In genomic region chr2:108034882-108035281, GRCm38 (mm10) we compare ENCODE assay signal across 23 mouse cellular contexts.
DNase-seq lines count a peak whose midpoint lies in the region; ATAC-seq and TF ChIP-seq lines count a peak whose summit lies in the region.
"Had no signal": no experiment of that assay in that cellular context is flagged by ENCODE, and none has a peak within 500 bp of the region (broad histone marks: within the 10 kb centered on the region; RNA-seq: fewer than 3 reads in every experiment).

No protein-coding gene starts in this region.

- no peaks in the 10 kb centered on the region for H3K9me3 ChIP-seq in forebrain, embryonic 14.5 days (replicated peaks; ENCODE audit: control insufficient read depth, low read length)
- no peaks in the 10 kb centered on the region for H3K9me3 ChIP-seq in forebrain, embryonic 12.5 days
- H3K9me3 ChIP-seq in midbrain, postnatal 0 days (ENCODE audit: low read length), result no peaks in the 10 kb centered on the region
- H3K9me3 ChIP-seq in midbrain, embryonic 10.5 days (replicated peaks), result no peaks in the 10 kb centered on the region
- H3K9me3 ChIP-seq in heart, embryonic 11.5 days (replicated peaks; ENCODE audit: control insufficient read depth, low read length), result no peaks in the 10 kb centered on the region
- H3K9me3 ChIP-seq: embryonic facial prominence, embryonic 13.5 days; heart, embryonic 10.5 days; heart, embryonic 15.5 days; hindbrain, embryonic 10.5 days; hindbrain, embryonic 15.5 days had no signal

- no peak overlapping the region for H3K27ac ChIP-seq in forebrain, embryonic 14.5 days (ENCODE audit: low read depth, low read length)
- no peak overlapping the region for H3K27ac ChIP-seq in forebrain, embryonic 12.5 days
- H3K27ac ChIP-seq in midbrain, postnatal 0 days (ENCODE audit: low read depth, low read length), result no peak overlapping the region
- no peak overlapping the region for H3K27ac ChIP-seq in midbrain, embryonic 10.5 days (replicated peaks)
- H3K27ac ChIP-seq in heart, embryonic 11.5 days (ENCODE audit: low read depth, low read length), result no peak overlapping the region
- H3K27ac ChIP-seq: embryonic facial prominence, embryonic 13.5 days; heart, embryonic 10.5 days; heart, embryonic 15.5 days; hindbrain, embryonic 10.5 days; hindbrain, embryonic 15.5 days had no signal

- H3K4me3 ChIP-seq in forebrain, embryonic 14.5 days (ENCODE audit: low read depth, low read length), result no peak overlapping the region
- H3K4me3 ChIP-seq in forebrain, embryonic 12.5 days (replicated peaks), result no peak overlapping the region
- no peak overlapping the region for H3K4me3 ChIP-seq in midbrain, postnatal 0 days (ENCODE audit: low read depth, low read length)
- H3K4me3 ChIP-seq in midbrain, embryonic 10.5 days, result no peak overlapping the region
- no peak overlapping the region for H3K4me3 ChIP-seq in heart, embryonic 11.5 days (ENCODE audit: low read depth, low read length)
- H3K4me3 ChIP-seq: embryonic facial prominence, embryonic 13.5 days; heart, embryonic 10.5 days; heart, embryonic 15.5 days; hindbrain, embryonic 10.5 days; hindbrain, embryonic 15.5 days had no signal

- no peak overlapping the region for H3K9ac ChIP-seq in forebrain, embryonic 14.5 days (ENCODE audit: low read length)
- H3K9ac ChIP-seq in forebrain, embryonic 12.5 days, result no peak overlapping the region
- H3K9ac ChIP-seq in midbrain, postnatal 0 days (replicated peaks; ENCODE audit: low read length, poor library complexity, severe bottlenecking), result no peak overlapping the region
- no peak overlapping the region for H3K9ac ChIP-seq in heart, embryonic 11.5 days (ENCODE audit: low read depth, low read length)
- H3K9ac ChIP-seq: embryonic facial prominence, embryonic 13.5 days; heart, embryonic 15.5 days; hindbrain, embryonic 15.5 days had no signal

- DNase-seq in forebrain, embryonic 14.5 days (ENCODE audit: low spot score), result peak; percentile 34
- no peak for DNase-seq in frontal cortex, postnatal 10 days (ENCODE audit: low spot score in 2 of 2)
- peak; percentile 12 for DNase-seq in midbrain, postnatal 0 days (ENCODE audit: low spot score)
- DNase-seq in midbrain, embryonic 10.5 days (ENCODE audit: low spot score), result no peak
- peak; percentile 50 for DNase-seq in brain, embryonic 14.5 days (ENCODE audit: low read depth)
- DNase-seq: adrenal gland, adult 2 months; adrenal gland, postnatal 25 days; cerebellum, adult 11 months; cerebellum, adult 8-10 months; cerebellum, postnatal 25 days; gastrocnemius, postnatal 36 days; heart, adult 18-20 months; kidney, adult 8-10 months had no signal

- 0 out of 2 replicates have a peak, but pooled peaks have one; percentile 37 for ATAC-seq in forebrain, embryonic 14.5 days
- no peak for ATAC-seq in forebrain, embryonic 12.5 days (ENCODE audit: low FRiP score)
- peak; percentile 64; the same call in 1 of the 2 replicates for ATAC-seq in frontal cortex, adult (ENCODE audit: low TSS enrichment)
- ATAC-seq in midbrain, postnatal 0 days (ENCODE audit: low FRiP score), result no peak
- no peak for ATAC-seq in heart, embryonic 11.5 days (replicated peaks; ENCODE audit: insufficient number of reproducible peaks, low FRiP score, low TSS enrichment)
- ATAC-seq: inflammation-experienced regulatory T-cells, adult 6 months; intestine, postnatal 0 days had no signal

- TF ChIP-seq CTCF in midbrain, postnatal 0 days (IDR thresholded peaks at IDR 0.05), result peak; percentile 47
- no peak for TF ChIP-seq CTCF in brain, embryonic 14.5 days (IDR thresholded peaks at IDR 0.05; ENCODE audit: borderline replicate concordance, extremely low read depth, insufficient read depth, insufficient read length)

- no peak for TF ChIP-seq POLR2A in brain, embryonic 14.5 days (IDR thresholded peaks at IDR 0.05; ENCODE audit: borderline replicate concordance, extremely low read depth, insufficient read depth, insufficient read length, poor library complexity, severe bottlenecking)

- H3K4me1 ChIP-seq in forebrain, embryonic 14.5 days (ENCODE audit: control insufficient read depth, insufficient read depth, low read length), result peaks cover 8% of the 10 kb centered on the region
- H3K4me1 ChIP-seq in forebrain, embryonic 12.5 days, result peaks cover 13% of the 10 kb centered on the region
- no peaks in the 10 kb centered on the region for H3K4me1 ChIP-seq in midbrain, postnatal 0 days (ENCODE audit: insufficient read depth, low read length)
- H3K4me1 ChIP-seq in midbrain, embryonic 10.5 days, result peaks cover 18% of the 10 kb centered on the region
- H3K4me1 ChIP-seq in heart, embryonic 11.5 days (ENCODE audit: control insufficient read depth, insufficient read depth, low read length), result no peaks in the 10 kb centered on the region
- H3K4me1 ChIP-seq: embryonic facial prominence, embryonic 13.5 days; heart, embryonic 15.5 days had no signal

- WGBS in forebrain, embryonic 14.5 days, result 22% methylated on average over 4 of the region's 4 CpGs
- WGBS in forebrain, embryonic 12.5 days, result 41% methylated on average over 4 of the region's 4 CpGs
- WGBS in midbrain, postnatal 0 days, result 64% methylated on average over 4 of the region's 4 CpGs
- WGBS in midbrain, embryonic 10.5 days, result 76% methylated on average over 4 of the region's 4 CpGs
- 57% methylated on average over 4 of the region's 4 CpGs for WGBS in heart, embryonic 11.5 days (ENCODE audit: insufficient replicate concordance)

- H3K27me3 ChIP-seq in forebrain, embryonic 14.5 days (replicated peaks; ENCODE audit: control insufficient read depth, insufficient read depth, low read length), result no peaks in the 10 kb centered on the region
- no peaks in the 10 kb centered on the region for H3K27me3 ChIP-seq in forebrain, embryonic 12.5 days
- no peaks in the 10 kb centered on the region for H3K27me3 ChIP-seq in midbrain, postnatal 0 days (ENCODE audit: insufficient read depth, low read length)
- no peaks in the 10 kb centered on the region for H3K27me3 ChIP-seq in midbrain, embryonic 10.5 days (ENCODE audit: low read depth, poor library complexity, severe bottlenecking)
- H3K27me3 ChIP-seq in heart, embryonic 11.5 days (ENCODE audit: control insufficient read depth, insufficient read depth, low read length), result no peaks in the 10 kb centered on the region
- H3K27me3 ChIP-seq: embryonic facial prominence, embryonic 13.5 days; heart, embryonic 15.5 days; hindbrain, embryonic 15.5 days had no signal

- H3K36me3 ChIP-seq in forebrain, embryonic 14.5 days (ENCODE audit: control insufficient read depth, insufficient read depth, low read length), result no peaks in the 10 kb centered on the region
- no peaks in the 10 kb centered on the region for H3K36me3 ChIP-seq in forebrain, embryonic 12.5 days (replicated peaks)
- H3K36me3 ChIP-seq in midbrain, postnatal 0 days (ENCODE audit: insufficient read depth, low read length), result no peaks in the 10 kb centered on the region
- H3K36me3 ChIP-seq in midbrain, embryonic 10.5 days, result no peaks in the 10 kb centered on the region
- no peaks in the 10 kb centered on the region for H3K36me3 ChIP-seq in heart, embryonic 11.5 days (ENCODE audit: control insufficient read depth, insufficient read depth, low read length)
- H3K36me3 ChIP-seq: embryonic facial prominence, embryonic 13.5 days; heart, embryonic 10.5 days; heart, embryonic 15.5 days; hindbrain, embryonic 10.5 days; hindbrain, embryonic 15.5 days had no signal

- H3K4me2 ChIP-seq in forebrain, embryonic 14.5 days (ENCODE audit: low read length), result no peak overlapping the region
- no peak overlapping the region for H3K4me2 ChIP-seq in forebrain, embryonic 12.5 days
- H3K4me2 ChIP-seq in midbrain, postnatal 0 days (ENCODE audit: low read depth, low read length, poor library complexity, severe bottlenecking), result no peak overlapping the region
- no peak overlapping the region for H3K4me2 ChIP-seq in heart, embryonic 11.5 days
- H3K4me2 ChIP-seq: embryonic facial prominence, embryonic 13.5 days; heart, embryonic 15.5 days; hindbrain, embryonic 15.5 days had no signal

Comparison
In these comparisons a context has a peak if more than half of its experiments do, and no peak if none do; other contexts are left out.
1. ATAC-seq: peak in forebrain, embryonic 14.5 days (single experiment) and frontal cortex, adult (single experiment); none in forebrain, embryonic 12.5 days (single experiment), midbrain, postnatal 0 days (single experiment) and heart, embryonic 11.5 days (single experiment).
2. DNase-seq: peak in forebrain, embryonic 14.5 days (single experiment), midbrain, postnatal 0 days (single experiment) and brain, embryonic 14.5 days (single experiment); none in frontal cortex, postnatal 10 days (0 of 2) and midbrain, embryonic 10.5 days (single experiment).